Mouse (Mus musculus): Measurements from ENCODE around the gene Capn3.

- TF ChIP-seq POLR2A (IDR thresholded peaks at IDR 0.05; ENCODE audit: low read depth, low read length) (no peak), CTCF (IDR thresholded peaks at IDR 0.05; ENCODE audit: extremely low read depth, insufficient read length, insufficient replicate concordance, low read depth, low read length) (no peak)
Observed at GRCm38 (mm10) chr2:120503992-120504391, 48.2 kb downstream of the Capn3 start.

All from small intestine, adult 2 months (tissue).